Mouse (Mus musculus): ENCODE results near the gene Agbl2. TPM values are rescaled to one million over a fixed set of nuclear protein-coding genes. Genes with fewer than 3 reads are reported as not detected.

Agbl2 gene
- polyA plus RNA-seq, 1 experiment from 2014 or later = not detected

DNA sequence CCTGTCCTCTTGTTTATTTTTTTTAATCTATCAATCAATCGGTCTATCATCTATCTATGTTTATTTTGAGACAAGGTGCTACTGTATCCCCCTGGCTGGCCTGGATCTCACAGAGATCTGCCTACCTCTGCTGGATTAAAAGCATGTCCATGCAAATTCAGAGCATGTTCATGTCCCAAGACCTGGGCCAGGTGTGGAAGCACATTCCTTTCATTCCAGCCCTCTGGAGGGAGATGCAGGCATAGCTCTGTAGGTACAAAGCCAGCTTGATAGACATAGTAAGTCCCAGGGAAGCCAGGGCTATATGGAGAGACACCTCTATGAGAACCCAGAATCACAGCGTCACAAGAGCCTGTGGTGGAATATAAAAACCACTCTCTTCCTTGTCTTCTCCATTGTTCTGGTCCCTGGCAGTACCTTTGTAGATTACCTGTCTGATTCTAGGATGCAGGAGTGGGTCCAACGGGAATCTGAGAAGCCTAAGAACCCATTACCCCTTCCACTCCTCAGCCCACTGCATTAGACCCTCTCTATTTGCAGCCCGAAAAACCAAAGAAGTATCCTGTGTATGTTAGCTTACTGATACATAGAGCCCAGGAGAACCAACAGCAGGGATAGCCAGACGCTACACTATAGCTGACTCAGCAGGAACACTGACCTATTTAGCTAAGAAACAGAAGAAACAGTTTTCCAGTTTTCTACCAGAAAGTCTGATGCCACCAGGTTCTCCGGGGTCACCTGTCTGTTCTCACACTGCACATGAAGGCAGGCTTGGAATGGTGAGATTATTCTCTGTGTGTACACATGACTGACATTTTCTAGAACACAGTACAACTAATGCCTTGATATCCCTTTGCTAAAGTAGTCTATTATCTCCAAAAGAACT lies 26.0 kb downstream of the Agbl2 start:
- WGBS (ENCODE audit: insufficient replicate concordance) = 74% methylated on average over 6 of the region's 6 CpGs
- H3K27me3 ChIP-seq (ENCODE audit: insufficient read depth, low read length) = no peaks in the 10 kb centered on the region
- no peak overlapping the region for H3K27ac ChIP-seq (ENCODE audit: low read depth)
- no peaks in the 10 kb centered on the region for H3K36me3 ChIP-seq (replicated peaks; ENCODE audit: insufficient read depth, low read length)
- H3K4me3 ChIP-seq (ENCODE audit: low read depth, low read length) = no peak overlapping the region
- no peak for TF ChIP-seq CTCF (IDR thresholded peaks at IDR 0.05; ENCODE audit: low read depth)
- no peak for TF ChIP-seq EP300 (IDR thresholded peaks at IDR 0.05; ENCODE audit: low read depth)
- H3K9ac ChIP-seq (replicated peaks) = no peak overlapping the region
- no peaks in the 10 kb centered on the region for H3K9me3 ChIP-seq (ENCODE audit: low read length)
- DNase-seq (no peak), ATAC-seq (no peak)
- no peak overlapping the region for H3K4me2 ChIP-seq (ENCODE audit: low read depth, low read length)
- no peaks in the 10 kb centered on the region for H3K4me1 ChIP-seq (ENCODE audit: insufficient read depth)

DNA sequence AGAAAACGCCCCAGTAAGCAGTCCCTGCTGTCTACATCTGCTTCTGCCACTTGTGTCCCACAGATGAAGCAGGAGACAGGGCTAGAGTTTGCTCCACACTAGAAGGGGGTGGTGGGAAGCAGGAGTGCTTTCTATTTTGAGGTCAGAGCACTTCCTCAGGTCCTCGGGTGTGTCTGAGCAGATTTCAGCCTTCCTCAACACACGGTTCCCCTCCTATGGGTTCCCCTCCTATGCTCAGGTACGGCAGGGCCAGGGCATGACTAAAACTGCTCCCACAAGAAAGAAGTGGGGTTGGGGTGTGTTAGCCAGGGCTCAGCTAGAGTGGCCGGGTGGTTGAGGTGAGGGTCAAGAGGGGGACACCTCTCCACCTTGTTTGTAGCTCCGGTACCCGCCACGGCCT lies 28.2 kb downstream of the Agbl2 start:
- TF ChIP-seq CTCF (IDR thresholded peaks at IDR 0.05; ENCODE audit: low read depth) (no peak), EP300 (IDR thresholded peaks at IDR 0.05; ENCODE audit: low read depth) (no peak)
- no peaks in the 10 kb centered on the region for H3K4me1 ChIP-seq (ENCODE audit: insufficient read depth)
- H3K27ac ChIP-seq (ENCODE audit: low read depth) = no peak overlapping the region
- 59% methylated on average over 8 of the region's 8 CpGs for WGBS (ENCODE audit: insufficient replicate concordance)
- DNase-seq (no peak), ATAC-seq (no peak)
- no peaks in the 10 kb centered on the region for H3K27me3 ChIP-seq (ENCODE audit: insufficient read depth, low read length)
- H3K9ac ChIP-seq (replicated peaks) = no peak overlapping the region
- H3K36me3 ChIP-seq (replicated peaks; ENCODE audit: insufficient read depth, low read length) = no peaks in the 10 kb centered on the region
- H3K4me2 ChIP-seq (ENCODE audit: low read depth, low read length) = no peak overlapping the region
- no peak overlapping the region for H3K4me3 ChIP-seq (ENCODE audit: low read depth, low read length)
- H3K9me3 ChIP-seq (ENCODE audit: low read length) = no peaks in the 10 kb centered on the region

DNA sequence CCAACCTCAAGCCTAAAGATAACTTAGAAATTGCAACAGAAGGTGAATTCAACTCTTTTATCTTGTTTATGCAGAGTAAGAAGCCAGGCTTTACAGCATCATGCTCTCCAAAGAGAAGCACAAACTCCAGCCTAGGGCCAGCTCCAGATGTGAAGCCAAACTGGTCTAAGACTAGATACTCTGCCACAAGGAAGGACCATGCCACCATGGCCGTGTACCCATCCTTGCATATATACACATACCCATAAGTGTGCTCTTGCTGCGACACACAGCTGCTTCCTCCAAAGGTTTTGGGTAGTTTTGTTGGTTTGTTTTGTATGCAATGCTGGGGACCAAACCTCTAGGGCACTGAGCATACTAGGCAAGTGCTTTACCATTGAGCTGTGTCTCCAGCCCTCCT lies 32.7 kb downstream of the Agbl2 start:
- H3K4me3 ChIP-seq (ENCODE audit: low read depth, low read length) = no peak overlapping the region
- no peak overlapping the region for H3K4me2 ChIP-seq (ENCODE audit: low read depth, low read length)
- no peaks in the 10 kb centered on the region for H3K27me3 ChIP-seq (ENCODE audit: insufficient read depth, low read length)
- no peak overlapping the region for H3K27ac ChIP-seq (ENCODE audit: low read depth)
- no peaks in the 10 kb centered on the region for H3K9me3 ChIP-seq (ENCODE audit: low read length)
- H3K4me1 ChIP-seq (ENCODE audit: insufficient read depth) = no peaks in the 10 kb centered on the region
- H3K9ac ChIP-seq (replicated peaks) = no peak overlapping the region
- H3K36me3 ChIP-seq (replicated peaks; ENCODE audit: insufficient read depth, low read length) = no peaks in the 10 kb centered on the region
- no peak for ATAC-seq
- TF ChIP-seq CTCF (IDR thresholded peaks at IDR 0.05; ENCODE audit: low read depth) = no peak
- WGBS (ENCODE audit: insufficient replicate concordance) = 77% methylated on average over 2 of the region's 2 CpGs
- no peak for DNase-seq

DNA sequence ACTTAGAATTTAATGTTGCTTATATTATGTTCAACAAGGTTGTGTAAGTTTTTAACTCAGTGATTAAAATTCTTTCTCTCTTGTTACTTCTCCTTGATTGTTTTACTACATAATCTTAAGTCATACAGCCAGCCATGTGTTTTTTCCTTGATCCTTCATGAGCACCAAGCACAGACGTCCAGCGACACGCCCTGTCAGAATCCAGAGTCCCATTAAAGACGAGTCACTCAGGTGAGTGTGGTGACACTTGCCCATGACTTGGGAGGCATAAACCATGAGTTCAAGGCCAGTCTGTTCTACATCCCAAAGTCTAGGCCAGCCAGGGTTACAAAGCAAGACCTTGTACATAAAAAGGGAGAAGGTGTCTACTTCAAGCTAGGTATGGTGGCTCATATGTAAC lies 33.6 kb downstream of the Agbl2 start:
- Histone ChIP-seq H3K27ac (ENCODE audit: low read depth) (no peak overlapping the region), H3K9ac (replicated peaks) (no peak overlapping the region), H3K4me2 (ENCODE audit: low read depth, low read length) (no peak overlapping the region), H3K27me3 (ENCODE audit: insufficient read depth, low read length) (no peaks in the 10 kb centered on the region), H3K36me3 (replicated peaks; ENCODE audit: insufficient read depth, low read length) (no peaks in the 10 kb centered on the region), H3K9me3 (ENCODE audit: low read length) (no peaks in the 10 kb centered on the region), H3K4me1 (ENCODE audit: insufficient read depth) (no peaks in the 10 kb centered on the region), H3K4me3 (ENCODE audit: low read depth, low read length) (no peak overlapping the region)
- ATAC-seq = no peak
- no peak for DNase-seq
- WGBS (ENCODE audit: insufficient replicate concordance) = 70% methylated on average over 4 of the region's 4 CpGs
- TF ChIP-seq EP300 (IDR thresholded peaks at IDR 0.05; ENCODE audit: low read depth) (no peak), CTCF (IDR thresholded peaks at IDR 0.05; ENCODE audit: low read depth) (no peak)

DNA sequence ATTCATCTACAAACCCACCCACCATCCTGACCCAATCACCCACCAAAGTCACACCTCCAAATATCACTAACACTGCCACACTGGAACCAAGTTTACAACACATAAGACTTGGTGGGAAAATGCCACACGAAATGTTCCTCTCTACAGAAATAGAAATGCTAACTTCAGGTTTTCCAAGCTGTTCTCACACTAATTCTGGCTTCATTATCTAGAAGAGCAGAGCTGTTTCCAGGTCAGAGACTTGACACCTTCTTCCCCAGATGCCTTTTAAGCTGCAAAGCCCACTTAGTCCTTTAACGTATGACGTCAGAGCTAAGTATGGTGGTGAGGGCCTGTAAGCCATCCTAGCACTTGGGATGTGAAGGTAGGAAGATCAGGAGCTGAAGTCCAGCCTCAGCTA lies 36.2 kb downstream of the Agbl2 start:
- no peak for ATAC-seq
- Histone ChIP-seq H3K27me3 (ENCODE audit: insufficient read depth, low read length) (no peaks in the 10 kb centered on the region), H3K9ac (replicated peaks) (no peak overlapping the region), H3K27ac (ENCODE audit: low read depth) (no peak overlapping the region), H3K4me3 (ENCODE audit: low read depth, low read length) (no peak overlapping the region), H3K36me3 (replicated peaks; ENCODE audit: insufficient read depth, low read length) (no peaks in the 10 kb centered on the region), H3K9me3 (ENCODE audit: low read length) (no peaks in the 10 kb centered on the region), H3K4me1 (ENCODE audit: insufficient read depth) (no peaks in the 10 kb centered on the region), H3K4me2 (ENCODE audit: low read depth, low read length) (no peak overlapping the region)
- no peak for TF ChIP-seq EP300 (IDR thresholded peaks at IDR 0.05; ENCODE audit: low read depth)
- TF ChIP-seq CTCF (IDR thresholded peaks at IDR 0.05; ENCODE audit: low read depth) = no peak
- no peak for DNase-seq
- WGBS (ENCODE audit: insufficient replicate concordance) = 82% methylated on average over 3 of the region's 3 CpGs

DNA sequence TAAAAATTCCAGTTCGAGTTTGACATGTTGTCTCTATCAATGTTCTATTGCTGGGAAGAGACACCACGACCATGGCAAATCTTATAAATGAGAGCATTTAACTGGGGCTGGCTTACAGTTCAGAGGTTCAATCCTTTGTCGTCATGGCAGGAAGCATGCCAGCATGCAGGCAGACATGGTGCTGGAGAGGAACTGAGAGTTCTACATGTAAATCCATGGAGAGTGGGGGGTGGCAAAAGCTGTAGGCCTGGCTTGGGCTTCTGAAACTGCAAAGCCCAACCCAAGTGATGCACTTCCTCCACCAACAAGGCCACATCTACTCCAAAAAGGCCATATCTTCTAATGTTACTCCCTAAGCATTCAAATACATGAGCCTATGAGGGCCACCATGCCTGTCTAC lies 38.4 kb downstream of the Agbl2 start:
- TF ChIP-seq CTCF (IDR thresholded peaks at IDR 0.05; ENCODE audit: low read depth) = no peak
- Histone ChIP-seq H3K4me1 (ENCODE audit: insufficient read depth) (no peaks in the 10 kb centered on the region), H3K9ac (replicated peaks) (no peak overlapping the region), H3K36me3 (replicated peaks; ENCODE audit: insufficient read depth, low read length) (no peaks in the 10 kb centered on the region), H3K27ac (ENCODE audit: low read depth) (no peak overlapping the region), H3K9me3 (ENCODE audit: low read length) (no peaks in the 10 kb centered on the region), H3K27me3 (ENCODE audit: insufficient read depth, low read length) (no peaks in the 10 kb centered on the region), H3K4me2 (ENCODE audit: low read depth, low read length) (no peak overlapping the region), H3K4me3 (ENCODE audit: low read depth, low read length) (no peak overlapping the region)
- ATAC-seq (no peak), DNase-seq (no peak)
- WGBS (ENCODE audit: insufficient replicate concordance) = 70% methylated on average over 3 of the region's 3 CpGs

All from liver, postnatal 0 days (tissue).